Mouse (Mus musculus) neutrophil, adult 83 days (primary cell): Measurements from ENCODE around the gene Treml2. TPM values are rescaled to one million over a fixed set of nuclear protein-coding genes. Genes with fewer than 3 reads are reported as not detected.

ENCODE experiments used
- total RNA-seq, 2 experiments: library from RNA; stranded (reverse); gene quantifications; one replicate each; pipeline ENCODE4 v1.2.4; 2023

The Treml2 gene
- 100 to 1,000 TPM; 100 to 107 TPM for total RNA-seq

GRCm38 (mm10) chr17:48299203-48299602 lies at the start of gene Treml2:
Treml2 (plus strand) TSS chr17:48299498.

DNA sequence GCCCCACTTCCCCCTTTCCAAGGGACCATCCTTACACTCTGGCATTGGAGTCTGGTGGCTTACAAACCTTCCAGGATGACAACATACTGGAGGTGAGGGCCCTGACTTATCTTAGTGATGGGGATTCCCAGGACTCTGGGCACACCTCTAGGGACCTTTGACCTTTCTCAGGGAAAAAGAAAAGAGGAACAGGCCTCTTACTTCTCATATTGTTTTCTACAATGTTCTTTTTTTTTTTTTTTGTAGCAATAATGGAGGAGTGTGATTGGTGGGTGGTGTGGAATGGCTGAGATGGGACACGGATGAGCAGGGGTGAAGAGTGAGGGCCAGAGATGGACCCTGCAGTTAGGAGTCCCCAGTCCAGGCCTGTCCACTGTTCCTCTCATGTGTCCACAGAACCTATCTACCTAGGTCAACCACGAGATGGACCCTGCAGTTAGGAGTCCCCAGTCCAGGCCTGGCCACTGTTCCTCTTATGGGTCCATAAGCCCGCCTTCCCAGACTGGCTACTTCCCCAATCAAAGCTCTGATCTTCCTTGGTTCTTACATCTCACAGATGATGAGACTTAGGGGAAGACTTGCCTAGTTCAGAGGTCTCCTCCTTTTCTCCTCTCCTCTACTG lies 35.4 kb upstream of the Treml2 start, which contains the start of gene Treml4:
Gene Treml4, plus strand, starts transcription at position 555 of the 622 bp plus-strand sequence.

GRCm38 (mm10) chr17:48315905-48316579 lies 16.7 kb downstream of the Treml2 start, which contains the start of gene B430306N03Rik:
B430306N03Rik (plus strand) TSS chr17:48316141.

DNA sequence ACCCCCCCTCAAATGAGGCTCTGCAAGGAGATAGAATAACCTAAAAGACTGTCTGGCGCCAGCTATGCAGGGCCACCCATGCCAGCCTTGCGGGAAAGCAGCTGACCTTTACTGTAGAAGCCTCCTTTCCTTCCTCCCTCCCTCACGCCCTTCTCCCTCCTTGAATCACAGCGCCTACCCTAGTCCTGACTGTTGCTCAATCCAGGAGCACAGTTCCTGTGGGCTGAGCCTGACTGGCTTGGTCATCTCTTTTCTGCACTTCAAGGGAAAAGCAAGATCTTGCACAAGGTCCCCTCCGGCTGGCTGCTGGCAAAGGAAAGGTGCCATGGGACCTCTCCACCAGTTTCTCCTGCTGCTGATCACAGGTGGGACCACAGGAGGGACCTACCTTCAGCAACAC lies 46.9 kb downstream of the Treml2 start, which contains the start of gene Trem2:
Gene Trem2, plus strand, starts transcription at position 171 of the 400 bp plus-strand sequence.

DNA sequence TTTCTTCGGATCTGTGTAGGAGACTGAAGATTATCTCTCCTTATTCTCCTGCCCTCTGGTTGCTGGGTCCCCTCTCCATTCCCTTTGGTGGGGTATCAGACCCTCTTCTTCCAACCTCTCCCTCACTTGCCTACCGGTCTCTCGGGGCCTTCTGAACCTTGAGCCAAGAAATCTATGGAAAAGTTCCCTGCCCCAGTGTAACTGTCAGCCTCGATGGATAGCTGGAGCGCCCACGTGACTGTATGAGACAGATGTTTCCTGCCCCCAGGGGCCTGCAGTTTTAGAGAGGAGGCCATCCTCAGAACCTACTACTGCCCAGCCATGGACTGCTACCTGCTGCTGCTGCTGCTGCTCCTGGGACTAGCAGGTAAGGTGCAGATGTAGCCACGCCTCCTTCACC lies 60.3 kb downstream of the Treml2 start, which contains the start of gene Treml1:
Gene Treml1, plus strand, starts transcription at position 301 of the 400 bp plus-strand sequence.

Other genes with a start within 250 kb of the Treml2 start
- gene 1700067P10Rik, start 210.2 kb upstream of the Treml2 start, total RNA-seq, result not detected
- 10 to 100 TPM; 59.4 to 64.5 TPM for gene 9830107B12Rik, start 153.2 kb upstream of the Treml2 start, total RNA-seq
- 10 to 100 TPM; 72.0 to 73.9 TPM for gene A530064D06Rik, start 132.2 kb upstream of the Treml2 start, total RNA-seq
- 100 to 1,000 TPM; 431 to 451 TPM for gene Trem1, start 66.7 kb upstream of the Treml2 start, total RNA-seq
- gene Trem3, start 51.7 kb upstream of the Treml2 start, total RNA-seq, result 100 to 1,000 TPM; 335 TPM
- 10 to 100 TPM; 25.6 to 30.3 TPM for gene Treml4, start 35.2 kb upstream of the Treml2 start, total RNA-seq
- 100 to 1,000 TPM; 125 to 140 TPM for gene B430306N03Rik, start 16.6 kb downstream of the Treml2 start, total RNA-seq
- gene Trem2, start 46.9 kb downstream of the Treml2 start, total RNA-seq, result 10 to 100 TPM; 10.9 to 12.3 TPM
- gene Treml1, start 60.4 kb downstream of the Treml2 start, total RNA-seq, result 1 to 10 TPM; 1.7 to 1.8 TPM
- gene Nfya, start 110.4 kb downstream of the Treml2 start, total RNA-seq, result 100 to 1,000 TPM in 1 of 2 experiments, 10 to 100 TPM in 1; 83.5 to 105 TPM
- gene Oard1, start 110.5 kb downstream of the Treml2 start, total RNA-seq, result 10 to 100 TPM; 17.5 to 18.8 TPM
- gene Apobec2, start 133.4 kb downstream of the Treml2 start, total RNA-seq, result not detected
- gene Tspo2, start 152.0 kb downstream of the Treml2 start, total RNA-seq, result 10 to 100 TPM in 1 of 2 experiments, 1 to 10 TPM in 1; 8.9 to 22.0 TPM
- under 1 TPM; 0.46 to 0.57 TPM for gene Unc5cl, start 155.4 kb downstream of the Treml2 start, total RNA-seq